Mouse (Mus musculus): Measurements from ENCODE around the gene Gm16223.

The Gm16223 gene

GRCm38 (mm10) chr5:42067476-42068187 is at the start of gene Gm16223:
TSS of gene Gm16223 (plus strand) at chr5:42067960.
- DNase-seq: no peak

GRCm38 (mm10) chr5:42022029-42022428 is 45.7 kb upstream of the Gm16223 start:
- DNase-seq: no peak

- no peak for DNase-seq
Measured at GRCm38 (mm10) chr5:42023521-42023920, 44.2 kb upstream of the Gm16223 start.

- DNase-seq: no peak
Measured at GRCm38 (mm10) chr5:42036388-42037082, 31.2 kb upstream of the Gm16223 start.

GRCm38 (mm10) chr5:42054636-42055035 is 13.1 kb upstream of the Gm16223 start:
- no peak for DNase-seq

- no peak for DNase-seq
Measured at GRCm38 (mm10) chr5:42055151-42055550, 12.6 kb upstream of the Gm16223 start.

GRCm38 (mm10) chr5:42065090-42065489 is 2.7 kb upstream of the Gm16223 start:
- no peak for DNase-seq

GRCm38 (mm10) chr5:42067075-42067474 is 685 bp upstream of the Gm16223 start:
- no peak for DNase-seq

- DNase-seq: no peak
Measured at GRCm38 (mm10) chr5:42068188-42068579, 424 bp downstream of the Gm16223 start.

GRCm38 (mm10) chr5:42116586-42117346 is 49.0 kb downstream of the Gm16223 start:
- peak; percentile 42 to 70 for DNase-seq

- no peak for DNase-seq
Measured at GRCm38 (mm10) chr5:42125562-42125961, 57.8 kb downstream of the Gm16223 start.

- DNase-seq: no peak
Measured at GRCm38 (mm10) chr5:42155626-42156025, 87.9 kb downstream of the Gm16223 start.

GRCm38 (mm10) chr5:42164731-42165130 is 97.0 kb downstream of the Gm16223 start:
- no peak for DNase-seq

GRCm38 (mm10) chr5:42166311-42166710 is 98.6 kb downstream of the Gm16223 start:
- DNase-seq: no peak

- DNase-seq: no peak
Measured at GRCm38 (mm10) chr5:42168071-42168470, 100.3 kb downstream of the Gm16223 start.

GRCm38 (mm10) chr5:42168785-42169184 is 101.0 kb downstream of the Gm16223 start:
- no peak for DNase-seq

- DNase-seq: no peak
Measured at GRCm38 (mm10) chr5:42174109-42174508, 106.3 kb downstream of the Gm16223 start.

GRCm38 (mm10) chr5:42175424-42175823 is 107.7 kb downstream of the Gm16223 start:
- no peak for DNase-seq

- DNase-seq: no peak
Measured at GRCm38 (mm10) chr5:42198493-42198892, 130.7 kb downstream of the Gm16223 start.

- no peak for DNase-seq
Measured at GRCm38 (mm10) chr5:42207456-42208122, 139.8 kb downstream of the Gm16223 start.

GRCm38 (mm10) chr5:42211554-42212338 is 144.0 kb downstream of the Gm16223 start:
- no peak for DNase-seq

GRCm38 (mm10) chr5:42212353-42212752 is 144.6 kb downstream of the Gm16223 start:
- no peak for DNase-seq

Measured in kidney, postnatal 25 days (tissue).